Comparison of ENCODE assay signal across 8 mouse cellular contexts in genomic region chr8:125898899-125899298, GRCm38 (mm10). TPM values are rescaled to one million over a fixed set of nuclear protein-coding genes. Genes with fewer than 3 reads are reported as not detected.
DNase-seq lines count a peak whose midpoint lies in the region; ATAC-seq and TF ChIP-seq lines count a peak whose summit lies in the region.
"Had no signal": no experiment of that assay in that cellular context is flagged by ENCODE, and none has a peak within 500 bp of the region (broad histone marks: within the 10 kb centered on the region; RNA-seq: fewer than 3 reads in every experiment).

No protein-coding gene starts in this region.

- H3K27me3 ChIP-seq in thymus, adult 2 months (ENCODE audit: control insufficient read depth, insufficient read depth, low read length): no peaks in the 10 kb centered on the region; the same call in 1 of the 2 replicates
- H3K27me3 ChIP-seq in embryonic facial prominence, embryonic 14.5 days (replicated peaks; ENCODE audit: control insufficient read depth, insufficient read depth, low read length): peaks cover 30% of the 10 kb centered on the region
- H3K27me3 ChIP-seq in intestine, embryonic 15.5 days (replicated peaks): peaks cover 18% of the 10 kb centered on the region

- ATAC-seq in embryonic facial prominence, embryonic 14.5 days (ENCODE audit: low read depth): no peak
- 0 out of 2 replicates have a peak, but pooled peaks have one; percentile 16 for ATAC-seq in intestine, embryonic 15.5 days

- WGBS in thymus, adult 2 months: 2% methylated on average over 6 of the region's 6 CpGs
- 0% methylated on average over 6 of the region's 6 CpGs for WGBS in embryonic facial prominence, embryonic 14.5 days
- WGBS in intestine, embryonic 15.5 days: 0% methylated on average over 6 of the region's 6 CpGs

- H3K9me3 ChIP-seq in embryonic facial prominence, embryonic 14.5 days (ENCODE audit: control insufficient read depth, low read length): no peaks in the 10 kb centered on the region
- H3K9me3 ChIP-seq in intestine, embryonic 15.5 days: no peaks in the 10 kb centered on the region

- H3K9ac ChIP-seq in embryonic facial prominence, embryonic 14.5 days (ENCODE audit: low read depth, low read length): no peak overlapping the region
- H3K9ac ChIP-seq in intestine, embryonic 15.5 days: no peak overlapping the region

- H3K4me3 ChIP-seq in thymus, adult 2 months (ENCODE audit: control insufficient read depth, insufficient read depth, low read length): no peak overlapping the region
- H3K4me3 ChIP-seq in bone marrow macrophage, adult 2 months (ENCODE audit: insufficient read depth, low read length): no peak overlapping the region
- no peak overlapping the region for H3K4me3 ChIP-seq in embryonic facial prominence, embryonic 14.5 days (ENCODE audit: low read depth, low read length)
- no peak overlapping the region for H3K4me3 ChIP-seq in intestine, embryonic 15.5 days (replicated peaks)

- no peak for TF ChIP-seq POLR2A in thymus, adult 2 months (IDR thresholded peaks at IDR 0.05; ENCODE audit: control insufficient read depth, extremely low read depth, insufficient read depth, low read length, poor library complexity)
- no peak for TF ChIP-seq POLR2A in bone marrow macrophage, adult 2 months (IDR thresholded peaks at IDR 0.05; ENCODE audit: borderline replicate concordance, low read depth, low read length)

- H3K4me1 ChIP-seq in thymus, adult 2 months (replicated peaks; ENCODE audit: control insufficient read depth, insufficient read depth, low read length): no peaks in the 10 kb centered on the region
- H3K4me1 ChIP-seq in bone marrow macrophage, adult 2 months (ENCODE audit: control insufficient read depth, insufficient read depth, low read length): no peaks in the 10 kb centered on the region
- 0 out of 2 replicates have a peak, but pooled peaks cover 4% of the 10 kb centered on the region for H3K4me1 ChIP-seq in embryonic facial prominence, embryonic 14.5 days (ENCODE audit: control insufficient read depth, insufficient read depth, low read length)
- peaks cover 9% of the 10 kb centered on the region; the same call in 1 of the 2 replicates for H3K4me1 ChIP-seq in intestine, embryonic 15.5 days (replicated peaks)

- no peak overlapping the region for H3K27ac ChIP-seq in thymus, adult 2 months (ENCODE audit: control insufficient read depth, insufficient read depth, low read length)
- H3K27ac ChIP-seq in bone marrow macrophage, adult 2 months (ENCODE audit: insufficient read depth, low read depth, low read length): no peak overlapping the region
- no peak overlapping the region for H3K27ac ChIP-seq in embryonic facial prominence, embryonic 14.5 days (replicated peaks; ENCODE audit: low read depth, low read length)
- H3K27ac ChIP-seq in intestine, embryonic 15.5 days: no peak overlapping the region
- H3K27ac ChIP-seq: macrophage had no signal

- no peak for TF ChIP-seq CTCF in thymus, adult 2 months (IDR thresholded peaks at IDR 0.05; ENCODE audit: borderline replicate concordance, control insufficient read depth, extremely low read depth, insufficient read depth, low read length, poor library complexity)
- peak; percentile 66 for TF ChIP-seq CTCF in bone marrow macrophage, adult 2 months (IDR thresholded peaks at IDR 0.05; ENCODE audit: low read depth, low read length)

- no peak overlapping the region for H3K4me2 ChIP-seq in embryonic facial prominence, embryonic 14.5 days (ENCODE audit: low read depth, low read length)
- H3K4me2 ChIP-seq in intestine, embryonic 15.5 days (replicated peaks): no peak overlapping the region

- peak; percentile 20 for DNase-seq in thymus, adult 2 months
- no peak for DNase-seq in thymus, adult 18-20 months
- DNase-seq in embryonic facial prominence, embryonic 14.5 days (ENCODE audit: low spot score): peak; percentile 71
- peak; percentile 19 for DNase-seq in lung, postnatal 25 days (ENCODE audit: low spot score)
- peak; percentile 77 for DNase-seq in right cerebral cortex, postnatal 14 days

- no peaks in the 10 kb centered on the region for H3K36me3 ChIP-seq in thymus, adult 2 months (ENCODE audit: control insufficient read depth, insufficient read depth, low read length)
- H3K36me3 ChIP-seq in embryonic facial prominence, embryonic 14.5 days (ENCODE audit: control insufficient read depth, insufficient read depth, low read length): no peaks in the 10 kb centered on the region
- no peaks in the 10 kb centered on the region for H3K36me3 ChIP-seq in intestine, embryonic 15.5 days

RNA-seq across cellular contexts. Expression of gene Pcnx2, which starts 0.8 kb away (rescaled TPM):
- 0.19 and 0.34 TPM in 2 replicates for polyA plus RNA-seq in thymus, adult 2 months (2012; rRNA removed)
- polyA plus RNA-seq in bone marrow macrophage, adult 2 months (2012; ENCODE audit: insufficient read depth, insufficient read length, missing spikeins): not detected in 2 replicates
- 0.43 and 0.60 TPM in 2 replicates for polyA plus RNA-seq in embryonic facial prominence, embryonic 14.5 days (2014; fragmentation: Nextera tagmentation; extraction: Ambion mirVana)
- polyA plus RNA-seq in intestine, embryonic 15.5 days (2015; fragmentation: Nextera tagmentation; extraction: Ambion mirVana): 0.11 and 0.13 TPM in 2 replicates
- polyA plus RNA-seq: macrophage had no signal

RNA-seq across cellular contexts. Expression of gene Map3k21, which starts 11.4 kb away (rescaled TPM):
- 0.03 TPM in 2 replicates for polyA plus RNA-seq in thymus, adult 2 months (2012; rRNA removed)
- polyA plus RNA-seq in bone marrow macrophage, adult 2 months (2012; ENCODE audit: insufficient read depth, insufficient read length, missing spikeins): not detected in 2 replicates
- 0.38 and 0.64 TPM in 2 replicates for polyA plus RNA-seq in embryonic facial prominence, embryonic 14.5 days (2014; fragmentation: Nextera tagmentation; extraction: Ambion mirVana)
- 4.2 and 4.5 TPM in 2 replicates for polyA plus RNA-seq in intestine, embryonic 15.5 days (2015; fragmentation: Nextera tagmentation; extraction: Ambion mirVana)
- polyA plus RNA-seq: macrophage had no signal

Comparison
In these comparisons a context has a peak if more than half of its experiments do, and no peak if none do; other contexts are left out.
1. DNase-seq: peak in thymus, adult 2 months (single experiment), embryonic facial prominence, embryonic 14.5 days (single experiment), lung, postnatal 25 days (single experiment) and right cerebral cortex, postnatal 14 days (single experiment); none in thymus, adult 18-20 months (0 of 2).